Comparison of ENCODE assay signal across 17 mouse cellular contexts in the genomic region with DNA sequence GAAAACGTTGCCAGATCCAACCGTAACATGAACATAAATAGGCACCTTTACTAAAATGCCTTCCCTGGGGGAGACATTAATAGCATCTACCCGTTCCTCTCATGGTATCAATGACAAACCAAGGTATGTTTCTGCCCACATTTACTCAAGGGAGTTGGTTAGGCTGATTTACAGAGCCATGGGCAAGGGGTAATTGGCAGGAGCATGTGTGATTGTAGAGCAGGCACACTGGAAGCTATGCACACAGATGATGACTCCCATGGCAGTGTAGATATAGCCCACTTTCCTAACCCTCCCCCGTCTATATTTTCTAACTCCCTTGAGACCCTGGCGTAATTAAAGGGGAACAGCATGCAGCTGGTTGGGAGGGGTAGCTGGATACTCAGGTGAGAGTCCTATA.
"Had no signal": no experiment of that assay in that cellular context is flagged by ENCODE, and none has a peak within 500 bp of the region (broad histone marks: within the 10 kb centered on the region; RNA-seq: fewer than 3 reads in every experiment).

No protein-coding gene starts in this region.

- H3K4me1 ChIP-seq: megakaryocyte, embryonic 14.5 days; midbrain, embryonic 13.5 days; midbrain, embryonic 15.5 days had no signal

- ATAC-seq: lung, postnatal 0 days; midbrain, embryonic 13.5 days; midbrain, embryonic 15.5 days had no signal

- H3K4me3 ChIP-seq: lung, embryonic 15.5 days; megakaryocyte, embryonic 14.5 days; midbrain, embryonic 13.5 days; midbrain, embryonic 15.5 days; neural tube, embryonic 12.5 days had no signal

- H3K36me3 ChIP-seq: lung, embryonic 15.5 days; midbrain, embryonic 13.5 days; midbrain, embryonic 15.5 days; neural tube, embryonic 12.5 days had no signal

- H3K27ac ChIP-seq: lung, embryonic 15.5 days; macrophage; midbrain, embryonic 13.5 days; midbrain, embryonic 15.5 days; neural tube, embryonic 12.5 days had no signal

- H3K9me3 ChIP-seq: lung, embryonic 15.5 days; megakaryocyte, embryonic 14.5 days; midbrain, embryonic 13.5 days; midbrain, embryonic 15.5 days; neural tube, embryonic 12.5 days had no signal

- H3K27me3 ChIP-seq: lung, embryonic 15.5 days; midbrain, embryonic 13.5 days; midbrain, embryonic 15.5 days; neural tube, embryonic 12.5 days had no signal

- H3K4me2 ChIP-seq: lung, embryonic 15.5 days; midbrain, embryonic 11.5 days; midbrain, embryonic 13.5 days; midbrain, embryonic 15.5 days; neural tube, embryonic 12.5 days had no signal

- DNase-seq: lung, adult 2 months; lung, postnatal 14 days; lung, postnatal 36 days; right cerebral cortex, postnatal 14 days; right cerebral cortex, postnatal 4 days; spleen, adult 18-20 months; thymus, adult 18-20 months; thymus, postnatal 14 days; thymus, postnatal 36 days had no signal

- H3K9ac ChIP-seq: lung, embryonic 15.5 days; midbrain, embryonic 13.5 days; midbrain, embryonic 15.5 days; neural tube, embryonic 12.5 days had no signal
